Mouse (Mus musculus) E14TG2a.4 (cell line): ENCODE results near the gene Slc13a2.

Experiments used
- H3K27me3 ChIP-seq: 2 replicates; pipeline ENCODE4 v1.6.1; 2014; ENCODE audit warnings: low read length, control low read depth; ENCODE audit not compliant: insufficient read depth
- H3K36me3 ChIP-seq: 2 replicates; pipeline ENCODE4 v1.6.1; 2014; ENCODE audit warnings: low read length, control low read depth; ENCODE audit not compliant: insufficient read depth
- H3K4me1 ChIP-seq: replicated peaks from 2 replicates; pipeline ENCODE4 v1.6.1; 2014; ENCODE audit warnings: low read depth, low read length, control low read depth
- H3K4me3 ChIP-seq: replicated peaks from 2 replicates; pipeline ENCODE4 v1.5.1; 2014; ENCODE audit warnings: mild to moderate bottlenecking, low read length
- H3K9me3 ChIP-seq: 2 replicates; pipeline ENCODE4 v1.6.1; 2014; ENCODE audit warnings: low read length, control low read depth
- CTCF ChIP-seq: conservative IDR thresholded peaks from 2 replicates; pipeline ENCODE4 v1.5.1; 2014; ENCODE audit warnings: low read length
- NANOG ChIP-seq: IDR thresholded peaks from 2 replicates; pipeline ENCODE4 v1.6.1; 2014; ENCODE audit warnings: borderline replicate concordance, low read length, mixed read lengths
- POU5F1 ChIP-seq: IDR thresholded peaks from 2 replicates; pipeline ENCODE4 v1.6.1; 2014; ENCODE audit warnings: low read length, borderline replicate concordance

Slc13a2 gene

DNA sequence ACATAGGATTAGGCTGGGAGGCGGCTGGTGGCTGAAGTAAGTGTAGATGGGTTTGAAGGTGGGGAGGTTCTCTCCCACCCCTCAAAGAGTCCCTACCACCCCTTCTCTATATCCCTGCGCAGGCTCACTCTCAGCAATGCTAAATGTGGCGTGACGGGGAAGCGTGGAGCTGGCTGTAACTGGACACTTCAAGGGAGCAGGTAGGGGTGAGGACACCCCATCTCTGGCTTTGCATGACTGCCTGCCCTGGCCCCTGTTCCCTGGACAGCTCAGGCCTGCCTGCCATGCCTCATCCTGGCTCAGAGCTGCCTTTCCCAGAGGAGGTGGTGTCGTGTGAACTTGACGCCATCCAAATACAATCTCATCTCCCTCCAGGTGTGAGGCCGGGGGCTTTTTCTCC, 47.9 kb downstream of the Slc13a2 start:
- Histone ChIP-seq H3K4me1 (peaks cover 34% of the 10 kb centered on the region), H3K9me3 (no peaks in the 10 kb centered on the region), H3K36me3 (no peaks in the 10 kb centered on the region), H3K4me3 (no peak overlapping the region), H3K27me3 (peaks cover 27% of the 10 kb centered on the region)
- no peak for TF ChIP-seq POU5F1
- no peak for TF ChIP-seq CTCF
- TF ChIP-seq NANOG, result no peak

DNA sequence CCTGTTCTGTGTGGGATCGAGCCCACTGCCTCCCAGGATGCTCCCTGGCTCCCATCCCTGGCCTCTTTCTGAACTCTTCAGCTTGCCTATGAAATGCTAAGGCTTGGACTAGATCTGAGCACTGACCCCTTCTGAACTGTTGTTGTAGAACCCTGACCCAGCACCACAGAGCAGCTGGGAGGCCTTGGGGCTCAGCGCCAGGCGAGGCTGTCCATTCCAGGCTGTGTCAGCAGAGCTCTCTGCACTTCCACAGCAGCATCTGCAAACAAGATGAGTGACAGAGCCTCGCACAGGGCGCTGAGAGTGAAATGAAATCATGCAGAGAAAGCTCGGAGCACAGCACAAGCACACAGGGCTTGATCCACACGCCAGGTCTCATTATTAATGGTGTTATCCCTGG, 49.4 kb downstream of the Slc13a2 start:
- H3K4me1 ChIP-seq, result peaks cover 41% of the 10 kb centered on the region
- no peak for TF ChIP-seq NANOG
- no peak for TF ChIP-seq POU5F1
- TF ChIP-seq CTCF, result no peak
- no peaks in the 10 kb centered on the region for H3K36me3 ChIP-seq
- H3K27me3 ChIP-seq, result peaks cover 19% of the 10 kb centered on the region
- no peak overlapping the region for H3K4me3 ChIP-seq
- no peaks in the 10 kb centered on the region for H3K9me3 ChIP-seq

DNA sequence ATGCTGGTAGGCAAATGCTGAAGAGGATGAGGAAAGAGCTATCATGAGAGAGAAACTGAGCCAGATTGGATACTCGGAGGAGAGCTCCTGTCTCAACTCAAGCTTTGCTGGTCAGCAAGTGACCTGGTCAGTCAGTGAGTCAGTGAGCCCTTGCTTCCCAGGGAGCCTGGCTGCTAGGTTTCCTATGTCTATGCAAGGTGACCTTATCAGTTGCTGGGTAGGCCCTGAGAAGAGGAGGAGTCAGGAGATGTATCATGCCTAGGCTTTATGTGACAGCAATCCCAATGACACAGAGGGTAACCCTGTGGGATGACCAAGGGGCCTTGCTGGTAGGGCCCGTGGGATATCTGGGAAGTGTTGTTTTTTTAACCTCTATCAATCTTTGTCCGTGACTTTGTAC, 49.9 kb downstream of the Slc13a2 start:
- TF ChIP-seq POU5F1 (no peak), NANOG (no peak), CTCF (no peak)
- no peaks in the 10 kb centered on the region for H3K36me3 ChIP-seq
- H3K4me1 ChIP-seq, result peaks cover 42% of the 10 kb centered on the region
- no peaks in the 10 kb centered on the region for H3K9me3 ChIP-seq
- no peak overlapping the region for H3K4me3 ChIP-seq
- peaks cover 21% of the 10 kb centered on the region for H3K27me3 ChIP-seq

DNA sequence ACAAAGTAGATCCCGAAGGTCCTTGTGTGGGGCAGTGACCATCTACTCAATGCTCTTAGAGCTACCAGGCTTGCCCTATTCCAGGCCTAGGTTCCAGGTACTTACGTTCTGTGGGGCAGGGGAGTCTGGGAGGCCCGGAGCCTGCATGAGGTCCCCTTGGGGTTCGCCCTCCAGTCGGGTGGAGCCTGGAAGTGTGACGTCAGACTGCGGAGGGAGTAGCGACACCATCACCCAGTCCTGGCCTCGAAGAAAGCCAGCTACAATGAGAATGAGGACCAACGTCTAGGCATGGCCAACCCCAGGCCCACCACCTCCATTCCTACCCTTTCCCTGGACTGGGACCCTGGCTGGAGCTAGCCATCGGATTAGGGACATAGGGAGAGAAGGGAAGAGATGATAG, 50.3 kb downstream of the Slc13a2 start:
- Histone ChIP-seq H3K36me3 (no peaks in the 10 kb centered on the region), H3K27me3 (peaks cover 25% of the 10 kb centered on the region), H3K4me3 (no peak overlapping the region), H3K9me3 (no peaks in the 10 kb centered on the region), H3K4me1 (peaks cover 45% of the 10 kb centered on the region)
- TF ChIP-seq POU5F1 (no peak), NANOG (no peak), CTCF (no peak)

DNA sequence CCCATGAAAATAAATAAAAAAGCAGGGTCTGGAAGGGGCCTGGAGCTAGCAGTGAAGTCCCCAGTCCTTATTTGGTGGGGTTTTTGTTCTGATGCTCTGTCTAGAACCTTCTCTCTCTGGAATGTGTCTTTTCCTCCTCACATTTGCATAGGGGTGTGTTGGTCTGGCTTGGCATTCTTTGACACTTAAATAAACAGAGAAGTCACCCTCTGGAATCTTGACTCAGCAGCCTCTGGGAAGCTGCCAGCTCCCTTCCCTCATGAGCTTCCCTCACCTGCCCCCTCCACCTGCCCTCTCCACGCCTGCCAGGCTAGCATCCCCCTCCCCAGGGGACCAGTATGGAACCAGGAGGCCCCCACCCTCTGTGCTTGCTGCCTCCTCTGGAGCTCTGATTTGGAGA, 51.6 kb downstream of the Slc13a2 start:
- Histone ChIP-seq H3K4me1 (peaks cover 41% of the 10 kb centered on the region), H3K36me3 (no peaks in the 10 kb centered on the region), H3K27me3 (peaks cover 25% of the 10 kb centered on the region), H3K9me3 (no peaks in the 10 kb centered on the region), H3K4me3 (no peak overlapping the region)
- TF ChIP-seq POU5F1, result no peak

DNA sequence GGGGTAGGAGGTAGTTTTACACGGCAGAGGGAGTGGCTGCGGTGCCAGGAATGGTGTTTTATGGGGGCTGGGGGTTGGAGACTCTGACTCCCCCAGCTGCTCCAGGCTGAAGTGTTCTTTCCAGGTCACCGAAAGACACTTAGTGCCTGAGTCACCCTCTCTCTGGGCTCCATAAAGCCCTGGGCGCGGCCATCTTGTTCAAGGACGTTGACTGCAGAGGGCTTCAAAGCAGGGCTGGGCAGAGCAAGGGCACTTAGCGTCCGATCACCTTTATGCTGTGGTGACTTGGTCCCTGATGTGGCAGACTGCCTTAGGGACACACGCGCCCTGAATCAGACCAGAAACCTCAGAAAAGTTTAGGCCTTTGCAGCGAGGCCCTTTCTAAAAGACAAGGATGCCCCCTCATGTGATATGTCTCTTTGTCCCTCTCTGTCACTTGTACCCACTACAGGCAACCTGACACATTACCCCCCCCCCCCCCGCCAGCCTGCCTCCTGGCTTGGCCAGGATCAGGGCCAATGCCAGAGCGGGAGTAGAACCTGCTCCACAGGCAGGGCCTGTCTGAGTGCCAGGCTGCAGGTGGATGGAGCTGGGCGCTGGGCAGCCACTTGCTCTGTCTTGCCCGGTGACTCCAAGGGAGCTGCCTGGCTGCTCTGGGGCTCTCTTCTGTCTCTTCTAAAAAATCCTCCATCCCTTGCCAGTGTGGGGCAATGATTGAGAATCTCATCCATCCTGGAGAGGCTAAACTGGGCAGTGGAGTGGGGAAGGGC, 54.4 kb downstream of the Slc13a2 start:
- peaks cover 49% of the 10 kb centered on the region for H3K4me1 ChIP-seq
- peaks cover 32% of the 10 kb centered on the region for H3K27me3 ChIP-seq
- TF ChIP-seq CTCF, result no peak
- TF ChIP-seq NANOG, result no peak
- TF ChIP-seq POU5F1, result no peak
- no peaks in the 10 kb centered on the region for H3K36me3 ChIP-seq
- no peaks in the 10 kb centered on the region for H3K9me3 ChIP-seq
- H3K4me3 ChIP-seq, result no peak overlapping the region

DNA sequence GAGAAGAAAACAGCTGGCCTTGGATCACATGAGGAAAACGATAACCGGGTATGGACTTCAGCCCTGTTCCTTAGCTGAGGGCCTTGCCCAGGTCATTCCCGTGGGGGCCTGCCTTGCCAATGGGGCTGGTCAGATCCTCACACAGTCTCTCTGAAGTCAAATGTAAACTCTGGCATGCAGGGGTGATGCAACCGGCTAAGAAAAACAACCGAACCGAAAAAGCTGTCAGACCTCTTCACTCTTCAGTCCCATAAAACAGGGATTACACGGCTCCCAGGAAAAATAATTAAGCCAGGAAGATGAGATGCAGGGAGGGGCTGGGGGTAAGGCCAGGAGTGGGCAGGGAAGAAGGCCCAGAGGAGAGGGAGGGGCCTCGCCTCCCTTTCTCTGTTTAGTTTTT, 57.9 kb downstream of the Slc13a2 start:
- Histone ChIP-seq H3K36me3 (no peaks in the 10 kb centered on the region), H3K4me1 (peaks cover 49% of the 10 kb centered on the region), H3K27me3 (peaks cover 23% of the 10 kb centered on the region), H3K9me3 (no peaks in the 10 kb centered on the region), H3K4me3 (no peak overlapping the region)
- TF ChIP-seq NANOG (no peak), CTCF (no peak), POU5F1 (no peak)

DNA sequence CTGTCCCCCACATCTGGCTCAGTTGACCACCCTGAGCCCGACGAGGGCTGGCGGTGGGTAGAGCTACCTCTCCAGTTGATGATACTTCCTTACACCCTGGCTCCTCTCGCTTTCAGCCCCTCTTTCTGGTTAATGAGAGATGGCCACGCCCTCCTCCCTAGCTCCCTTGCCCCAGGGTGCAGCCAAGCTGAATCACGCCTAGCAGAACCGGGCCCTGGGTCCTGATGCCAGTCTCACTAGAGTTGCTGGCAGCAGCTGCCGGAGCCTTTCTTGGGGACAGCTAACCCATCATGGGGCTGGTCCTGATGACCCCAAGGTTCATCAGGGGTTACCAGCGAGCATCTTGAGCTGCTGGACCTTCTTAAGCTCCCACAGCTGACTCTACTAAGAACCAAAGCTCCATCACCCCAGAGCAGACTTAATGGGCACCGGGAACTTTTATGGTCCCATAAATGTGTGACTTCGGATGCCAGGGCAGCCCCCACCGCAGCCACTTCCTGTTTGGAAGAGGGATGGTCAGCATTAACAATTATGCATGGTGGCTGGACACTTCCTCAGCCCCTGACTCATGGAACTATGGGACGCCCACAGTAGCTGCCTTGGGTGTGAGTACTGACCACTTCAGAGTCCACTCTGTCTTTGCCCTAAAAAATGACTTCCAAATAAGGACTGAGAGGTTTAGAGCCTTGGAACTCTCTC, 58.6 kb downstream of the Slc13a2 start:
- TF ChIP-seq NANOG, result no peak
- no peak for TF ChIP-seq CTCF
- TF ChIP-seq POU5F1, result no peak
- H3K4me3 ChIP-seq, result no peak overlapping the region
- H3K36me3 ChIP-seq, result no peaks in the 10 kb centered on the region
- no peaks in the 10 kb centered on the region for H3K9me3 ChIP-seq
- H3K4me1 ChIP-seq, result peaks cover 53% of the 10 kb centered on the region
- H3K27me3 ChIP-seq, result peaks cover 23% of the 10 kb centered on the region

DNA sequence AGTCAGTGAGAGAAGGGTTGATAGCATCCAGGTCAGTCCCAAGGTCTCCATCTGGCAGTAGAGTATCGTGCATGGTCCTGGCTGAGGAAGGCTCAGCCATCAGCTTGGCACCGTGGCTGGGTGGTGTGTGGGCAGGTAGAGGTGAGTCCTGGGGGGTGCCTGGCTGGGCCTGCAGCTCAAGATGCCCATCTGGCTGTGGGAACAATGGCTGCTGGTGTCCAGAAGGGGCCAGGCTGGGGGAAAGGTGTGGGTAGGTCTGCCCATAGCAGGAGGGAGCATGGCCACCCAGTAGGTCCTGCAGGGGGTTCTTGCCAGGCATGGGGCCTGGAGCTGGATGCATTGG, 61.3 kb downstream of the Slc13a2 start:
- Histone ChIP-seq H3K27me3 (peaks cover 10% of the 10 kb centered on the region; the same call in 1 of the 2 replicates), H3K4me1 (peaks cover 44% of the 10 kb centered on the region), H3K9me3 (no peaks in the 10 kb centered on the region), H3K36me3 (no peaks in the 10 kb centered on the region), H3K4me3 (peak overlapping the region; percentile 73; the same call in 1 of the 2 replicates)
- TF ChIP-seq NANOG, result no peak
- TF ChIP-seq CTCF, result no peak
- TF ChIP-seq POU5F1, result no peak
